Mouse (Mus musculus) heart, embryonic 15.5 days (tissue): Measurements from ENCODE around the gene Iqcf1. TPM values are rescaled to one million over a fixed set of nuclear protein-coding genes. Genes with fewer than 3 reads are reported as not detected.
"Not testable (repeated sequence)": the region's sequence is repeated elsewhere in the genome, so short reads cannot be mapped to it uniquely, and the experiment has no call there.

Experiments used
- ATAC-seq: fragments of 200-750 bp; cut with Nextera tagmentation; replicated peaks from 2 replicates; pipeline ENCODE4 v1.8.0; 2017; ENCODE audit warnings: low read depth, moderate TSS enrichment; ENCODE audit not compliant: insufficient number of reproducible peaks, insufficient read depth, low FRiP score
- H3K27ac ChIP-seq: fragments of 300-500 bp; sonication (generic); 2 replicates; pipeline ENCODE4 v1.5.1; 2015; ENCODE audit warnings: mild to moderate bottlenecking, inconsistent platforms
- H3K27me3 ChIP-seq: fragments of 300-500 bp; sonication (generic); 2 replicates; pipeline ENCODE4 v1.6.1; 2015; ENCODE audit warnings: inconsistent platforms
- H3K36me3 ChIP-seq: fragments of 300-500 bp; sonication (generic); 2 replicates; pipeline ENCODE4 v1.6.1; 2015; ENCODE audit warnings: mild to moderate bottlenecking, inconsistent platforms
- H3K4me1 ChIP-seq: fragments of 300-500 bp; sonication (generic); replicated peaks from 2 replicates; pipeline ENCODE4 v1.6.1; 2015; ENCODE audit warnings: inconsistent platforms
- H3K4me2 ChIP-seq: fragments of 300-500 bp; sonication (generic); 2 replicates; pipeline ENCODE4 v1.6.1; 2015; ENCODE audit warnings: inconsistent platforms, mild to moderate bottlenecking, moderate library complexity
- H3K4me3 ChIP-seq: fragments of 300-500 bp; sonication (generic); 2 replicates; pipeline ENCODE4 v1.5.1; 2015; ENCODE audit warnings: mild to moderate bottlenecking, inconsistent platforms
- H3K9ac ChIP-seq: fragments of 300-500 bp; sonication (generic); 2 replicates; pipeline ENCODE4 v1.6.1; 2015; ENCODE audit warnings: mild to moderate bottlenecking, inconsistent platforms
- H3K9me3 ChIP-seq: fragments of 300-500 bp; sonication (generic); replicated peaks from 2 replicates; pipeline ENCODE4 v1.6.1; 2016; ENCODE audit warnings: inconsistent platforms
- whole genome bisulfite sequencing: fragments of 180-500 bp; shearing (Covaris S2); methylation state at CpG from one replicate; pipeline ENCODE4 v1.1.7; 2015; ENCODE audit warnings: mixed read lengths; 5-methylcytosine and 5-hydroxymethylcytosine counted together
- polyA plus RNA-seq: library from polyadenylated mRNA; unstranded; fragments of >200 nt; fragmentation: Nextera tagmentation; extraction: Ambion mirVana; gene quantifications from 2 replicates; pipeline ENCODE4 v1.2.1, GENCODE M21; 2015

Gene Iqcf1
- polyA plus RNA-seq, 1 experiment from 2014 or later, result not detected

DNA sequence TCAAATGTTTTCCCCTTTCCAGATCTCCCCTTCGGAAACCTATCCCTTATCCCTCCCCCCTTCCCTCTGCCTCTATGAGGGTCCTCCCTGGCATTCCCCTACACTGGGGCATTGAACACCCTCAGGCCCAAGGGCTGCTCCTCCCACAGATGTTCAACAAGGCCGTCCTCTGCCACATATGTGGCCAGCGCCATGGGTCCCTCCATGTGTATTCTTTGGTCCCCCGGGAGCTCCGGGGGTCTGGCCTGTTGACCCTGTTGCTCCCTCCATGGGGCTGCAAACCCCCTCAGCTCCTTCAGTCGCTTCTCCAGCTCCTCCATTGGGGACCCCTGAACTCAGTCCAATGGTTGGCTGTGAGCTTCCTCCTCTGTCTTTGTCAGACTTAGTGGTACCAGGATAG lies 12.2 kb upstream of the Iqcf1 start:
- not testable (repeated sequence) for H3K9me3 ChIP-seq

DNA sequence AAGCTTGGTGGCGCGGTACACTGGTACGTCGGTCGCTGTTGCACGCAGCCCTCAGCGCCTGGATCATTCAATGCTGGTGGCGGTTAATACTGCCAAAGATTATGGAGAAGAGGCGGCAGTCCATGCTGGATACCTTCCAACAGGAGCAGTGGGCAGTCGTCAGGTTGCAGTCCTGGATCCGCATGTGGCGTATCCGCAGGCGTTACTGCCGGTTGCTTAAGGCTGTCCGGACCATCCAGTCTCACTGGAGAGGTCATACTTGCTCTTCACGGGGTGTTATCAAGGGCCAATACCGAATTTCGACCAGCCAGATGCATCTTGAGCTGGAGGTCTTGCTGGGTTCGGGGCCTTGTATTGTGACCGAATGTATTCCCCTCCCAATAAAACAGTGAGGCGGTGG lies 2.1 kb downstream of the Iqcf1 start:
- Histone ChIP-seq H3K9me3 (no peaks in the 10 kb centered on the region), H3K27ac (no peak overlapping the region), H3K9ac (no peak overlapping the region), H3K36me3 (no peaks in the 10 kb centered on the region), H3K4me3 (no peak overlapping the region), H3K4me2 (no peak overlapping the region), H3K27me3 (no peaks in the 10 kb centered on the region), H3K4me1 (no peaks in the 10 kb centered on the region)
- ATAC-seq, result no peak
- WGBS, result 81% methylated on average over 22 of the region's 22 CpGs

More for the DNA sequence above, 12.2 kb upstream of the Iqcf1 start:
- not testable (repeated sequence) for H3K4me1 ChIP-seq, H3K9ac ChIP-seq, H3K4me3 ChIP-seq, H3K27ac ChIP-seq, H3K27me3 ChIP-seq, ATAC-seq, H3K4me2 ChIP-seq
- WGBS, result 81% methylated on average over 6 of the region's 6 CpGs
- peaks cover 24% of the 10 kb centered on the region for H3K36me3 ChIP-seq

DNA sequence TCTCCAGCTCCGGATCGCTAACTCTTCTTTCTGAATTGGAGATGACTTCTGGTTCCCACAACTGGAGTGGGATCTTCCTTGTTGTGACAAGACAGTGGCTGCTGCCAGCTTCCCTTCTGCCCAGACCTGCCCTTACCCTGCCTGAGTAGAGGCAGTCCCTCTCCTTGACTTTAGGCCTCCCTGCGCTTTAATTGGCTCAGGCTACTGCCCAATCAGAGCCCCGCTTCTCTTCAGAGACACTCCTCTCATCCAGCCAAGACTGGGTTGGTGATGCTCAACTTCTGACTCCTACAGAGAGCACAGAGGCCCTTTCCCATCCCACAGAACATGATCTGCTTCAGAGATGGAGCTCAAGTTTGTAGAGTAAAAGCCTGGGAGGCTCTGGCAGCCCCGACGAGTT lies 4.5 kb downstream of the Iqcf1 start:
- H3K9me3 ChIP-seq, result no peaks in the 10 kb centered on the region
- H3K4me3 ChIP-seq, result no peak overlapping the region
- H3K36me3 ChIP-seq, result no peaks in the 10 kb centered on the region
- no peak overlapping the region for H3K27ac ChIP-seq
- no peak overlapping the region for H3K9ac ChIP-seq
- ATAC-seq, result no peak
- H3K4me1 ChIP-seq, result no peaks in the 10 kb centered on the region
- no peaks in the 10 kb centered on the region for H3K27me3 ChIP-seq
- H3K4me2 ChIP-seq, result no peak overlapping the region
- WGBS, result 75% methylated on average over 6 of the region's 6 CpGs

DNA sequence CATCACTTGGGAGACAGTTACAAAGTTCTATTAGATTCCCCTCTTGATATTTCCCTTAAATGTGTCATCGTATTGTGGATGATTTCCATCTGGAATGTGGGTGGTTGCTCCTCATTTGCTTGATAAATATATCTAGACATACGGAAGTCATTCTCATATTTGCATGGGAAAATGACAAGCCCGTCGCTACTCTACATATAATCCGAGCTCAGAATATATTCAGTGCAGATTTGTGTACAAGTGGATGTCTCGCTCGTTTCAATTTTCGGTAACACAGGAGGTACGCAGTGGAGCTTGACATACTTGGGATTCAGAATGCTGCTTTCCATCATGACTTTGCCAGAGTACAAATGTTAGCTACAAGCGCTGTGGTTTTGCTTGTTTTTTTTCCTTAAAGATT lies 9.6 kb downstream of the Iqcf1 start:
- Histone ChIP-seq H3K36me3 (no peaks in the 10 kb centered on the region), H3K9me3 (no peaks in the 10 kb centered on the region), H3K27me3 (no peaks in the 10 kb centered on the region), H3K4me2 (no peak overlapping the region), H3K27ac (no peak overlapping the region), H3K9ac (no peak overlapping the region), H3K4me1 (peaks cover 9% of the 10 kb centered on the region), H3K4me3 (no peak overlapping the region)
- WGBS, result 89% methylated on average over 10 of the region's 10 CpGs
- no peak for ATAC-seq

DNA sequence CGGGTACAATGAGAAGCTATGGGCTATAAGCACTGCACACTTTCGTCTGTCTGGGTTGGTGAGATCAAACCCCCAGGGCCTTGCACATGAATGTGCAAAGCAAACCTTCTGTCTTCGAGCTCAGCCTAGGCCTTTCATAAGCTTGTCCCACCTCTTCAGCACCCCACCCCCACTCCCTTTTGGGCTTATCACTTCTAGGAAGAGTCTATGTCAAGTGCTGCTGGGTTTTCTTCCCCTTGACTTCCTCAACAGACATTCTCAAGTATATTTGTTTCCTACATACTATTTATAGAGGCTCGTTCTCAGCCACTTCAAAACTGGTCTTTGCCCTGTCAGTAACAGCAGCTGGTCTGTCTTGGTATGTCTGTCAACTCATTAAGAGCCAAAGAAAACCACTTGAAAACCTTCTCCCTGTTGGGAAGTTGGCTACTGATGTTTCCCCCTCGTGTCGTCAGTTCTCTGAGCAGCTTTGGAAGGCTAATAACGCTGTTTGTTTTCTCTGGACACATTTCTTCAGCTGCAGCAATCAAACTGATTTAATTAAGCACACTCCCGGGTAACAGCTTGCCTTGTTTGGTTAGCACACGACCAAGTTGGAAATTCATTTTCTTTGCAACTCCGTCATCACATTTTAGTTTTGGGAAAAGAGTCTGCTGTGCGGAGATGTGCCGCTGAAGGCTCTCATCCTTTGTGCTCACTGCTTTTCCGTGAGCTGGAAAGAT lies 13.1 kb downstream of the Iqcf1 start:
- no peak for ATAC-seq

DNA sequence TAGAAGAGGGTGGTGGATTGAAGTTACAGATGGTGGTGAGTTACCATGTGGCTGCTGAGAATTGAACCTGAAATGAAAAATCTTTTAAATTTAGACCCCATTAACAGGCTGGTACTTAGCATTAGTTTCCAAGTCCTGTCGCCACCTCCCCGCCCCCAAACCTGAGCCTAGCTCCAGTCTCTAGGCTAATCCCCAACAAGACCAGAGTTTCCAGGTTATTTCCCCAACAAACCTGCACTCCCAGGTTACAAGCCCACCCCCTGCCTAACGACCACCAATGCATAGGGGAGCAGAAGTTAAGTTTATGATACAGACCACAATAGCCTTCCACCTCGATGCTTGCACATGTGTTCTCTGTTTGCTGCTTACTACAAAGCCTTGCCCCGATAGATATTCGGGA lies 13.8 kb downstream of the Iqcf1 start:
- H3K27ac ChIP-seq, result no peak overlapping the region
- H3K4me3 ChIP-seq, result no peak overlapping the region
- H3K4me2 ChIP-seq, result no peak overlapping the region
- no peak for ATAC-seq
- H3K9ac ChIP-seq, result no peak overlapping the region
- no peaks in the 10 kb centered on the region for H3K9me3 ChIP-seq
- no peaks in the 10 kb centered on the region for H3K27me3 ChIP-seq
- H3K4me1 ChIP-seq, result peaks cover 9% of the 10 kb centered on the region
- H3K36me3 ChIP-seq, result no peaks in the 10 kb centered on the region
- 68% methylated on average over 6 of the region's 6 CpGs for WGBS

More for the DNA sequence above, 13.1 kb downstream of the Iqcf1 start:
- Histone ChIP-seq H3K27me3 (no peaks in the 10 kb centered on the region), H3K9me3 (no peaks in the 10 kb centered on the region), H3K4me2 (no peak overlapping the region), H3K4me3 (no peak overlapping the region), H3K9ac (no peak overlapping the region), H3K36me3 (no peaks in the 10 kb centered on the region), H3K4me1 (peaks cover 9% of the 10 kb centered on the region), H3K27ac (no peak overlapping the region)
- WGBS, result 31% methylated on average over 13 of the region's 13 CpGs

DNA sequence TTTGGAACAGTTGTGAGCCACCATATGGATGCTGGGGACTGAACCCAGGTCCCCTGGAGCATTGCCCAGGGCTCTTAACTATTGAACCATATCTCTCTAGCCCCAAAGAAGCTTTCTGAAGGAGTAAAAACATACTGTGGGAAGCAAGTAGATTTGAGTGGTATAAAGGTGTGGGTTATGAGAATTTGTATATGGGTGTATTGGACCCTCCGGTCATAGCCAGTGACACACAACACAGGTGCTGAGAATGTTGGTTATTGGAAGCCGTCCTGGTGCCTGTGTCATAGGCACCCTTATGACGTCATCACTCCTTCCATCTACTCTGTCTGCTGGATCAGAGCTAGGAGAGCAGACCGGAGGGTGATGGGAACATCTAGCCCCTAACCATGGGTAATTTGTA lies 14.5 kb downstream of the Iqcf1 start, which contains the start of gene Iqcf5:
Iqcf5 (plus strand) TSS at position 301 of the 400 bp plus-strand sequence.
- 79% methylated on average over 4 of the region's 4 CpGs for WGBS
- Histone ChIP-seq H3K9ac (no peak within 1 kb of the TSS), H3K4me1 (peaks cover 9% of the 10 kb centered on the region), H3K36me3 (no peaks in the 10 kb centered on the region), H3K4me2 (no peak within 1 kb of the TSS), H3K9me3 (no peaks in the 10 kb centered on the region), H3K4me3 (no peak within 1 kb of the TSS), H3K27me3 (no peaks in the 10 kb centered on the region; the same call in 1 of the 2 replicates), H3K27ac (no peak within 1 kb of the TSS)
- ATAC-seq, result no peak

DNA sequence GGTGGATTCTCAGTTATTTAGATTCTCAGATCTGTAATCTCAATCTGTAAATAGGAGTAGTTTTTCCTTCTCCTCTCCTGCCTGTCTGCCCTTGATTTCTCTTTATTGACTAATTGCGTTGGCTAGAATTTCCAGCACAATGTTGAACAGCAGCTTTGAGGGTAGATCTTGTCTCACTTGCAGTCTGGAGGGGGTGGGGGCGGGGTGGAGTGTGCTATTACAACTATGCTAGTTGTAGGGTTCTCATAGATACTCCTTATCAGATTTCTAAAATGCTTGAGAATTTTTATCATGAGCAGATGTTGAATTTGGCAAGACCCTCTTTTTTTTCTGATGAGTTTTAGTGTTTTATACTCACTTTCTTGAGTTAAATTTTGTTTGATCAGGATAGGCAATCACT lies 19.7 kb downstream of the Iqcf1 start:
- ATAC-seq, result no peak
- 58% methylated on average over 2 of the region's 2 CpGs for WGBS
- no peaks in the 10 kb centered on the region for H3K4me1 ChIP-seq

DNA sequence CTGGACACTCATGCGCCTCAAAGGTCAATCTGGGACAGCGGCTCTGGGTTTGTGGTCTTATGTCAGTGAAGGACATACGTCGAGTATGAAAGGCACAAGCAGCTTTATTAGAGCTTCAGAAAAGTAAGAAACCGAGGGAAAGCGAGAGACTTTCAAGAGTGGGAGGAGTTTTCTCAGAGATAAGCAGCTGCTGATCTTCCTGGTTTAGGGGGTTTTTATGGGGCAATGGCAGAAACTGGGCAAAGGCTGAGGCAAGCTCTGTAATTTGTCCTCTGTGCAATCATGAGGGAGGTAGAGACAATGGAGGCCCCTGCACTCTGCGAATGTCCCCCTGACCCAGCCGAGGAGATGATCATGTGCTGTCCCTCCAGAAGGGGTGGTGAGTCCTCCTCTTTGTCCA lies 20.1 kb downstream of the Iqcf1 start:
- no peaks in the 10 kb centered on the region for H3K36me3 ChIP-seq
- H3K9me3 ChIP-seq, result no peaks in the 10 kb centered on the region
- ATAC-seq, result no peak
- H3K4me3 ChIP-seq, result no peak overlapping the region
- H3K9ac ChIP-seq, result no peak overlapping the region
- H3K27ac ChIP-seq, result no peak overlapping the region
- 62% methylated on average over 8 of the region's 8 CpGs for WGBS
- H3K4me1 ChIP-seq, result no peaks in the 10 kb centered on the region
- H3K4me2 ChIP-seq, result no peak overlapping the region
- no peaks in the 10 kb centered on the region; the same call in 1 of the 2 replicates for H3K27me3 ChIP-seq

More for the DNA sequence above, 19.7 kb downstream of the Iqcf1 start:
- Histone ChIP-seq H3K27me3 (no peaks in the 10 kb centered on the region; the same call in 1 of the 2 replicates), H3K4me3 (no peak overlapping the region), H3K4me2 (no peak overlapping the region), H3K9me3 (no peaks in the 10 kb centered on the region), H3K9ac (no peak overlapping the region), H3K27ac (no peak overlapping the region), H3K36me3 (no peaks in the 10 kb centered on the region)

DNA sequence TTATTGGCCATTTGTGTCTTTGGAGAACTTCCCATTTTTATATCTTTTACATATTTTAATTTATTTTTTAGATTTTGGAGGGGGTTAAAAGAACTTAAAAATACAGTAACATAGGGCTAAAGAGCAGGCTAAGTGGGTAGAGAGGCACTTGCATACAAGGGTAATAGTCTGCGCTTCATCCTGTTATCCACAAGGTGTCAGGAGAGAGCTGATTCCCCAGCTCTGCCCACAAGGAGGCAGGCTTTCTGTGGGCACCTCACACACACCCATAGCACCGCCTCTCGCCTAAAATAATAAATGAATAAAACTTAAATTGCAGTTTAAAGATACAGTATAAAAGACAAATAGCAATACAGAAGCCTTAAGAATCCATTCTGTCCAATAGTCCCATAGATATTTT lies 32.1 kb downstream of the Iqcf1 start:
- Histone ChIP-seq H3K4me1 (no peaks in the 10 kb centered on the region), H3K9me3 (no peaks in the 10 kb centered on the region), H3K27me3 (no peaks in the 10 kb centered on the region), H3K27ac (no peak overlapping the region), H3K4me2 (no peak overlapping the region), H3K36me3 (no peaks in the 10 kb centered on the region), H3K9ac (no peak overlapping the region), H3K4me3 (no peak overlapping the region)
- no peak for ATAC-seq
- WGBS, result 32% methylated on average over 3 of the region's 3 CpGs

DNA sequence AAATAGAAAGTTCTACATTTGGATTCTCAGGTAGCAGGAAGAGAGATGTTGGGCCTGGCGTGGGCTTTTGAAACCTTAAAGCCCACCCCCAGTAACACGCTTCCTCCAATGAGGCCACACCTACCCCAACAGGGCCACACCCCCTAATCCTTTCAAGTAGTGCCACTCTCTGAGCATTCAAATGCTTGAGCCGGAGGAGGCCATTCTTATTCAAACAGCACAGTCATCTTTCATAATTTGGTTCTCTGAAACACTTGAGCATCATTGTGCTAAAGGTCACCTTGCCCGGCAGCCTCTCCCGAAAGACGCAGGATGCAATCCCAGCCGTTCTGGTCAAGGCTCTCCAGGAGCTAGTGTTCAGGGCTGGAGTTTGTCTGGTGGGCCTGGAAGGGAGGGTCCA lies 34.5 kb downstream of the Iqcf1 start:
- Histone ChIP-seq H3K4me3 (no peak overlapping the region), H3K9ac (no peak overlapping the region), H3K27ac (no peak overlapping the region), H3K4me1 (no peaks in the 10 kb centered on the region), H3K9me3 (no peaks in the 10 kb centered on the region), H3K4me2 (no peak overlapping the region), H3K27me3 (no peaks in the 10 kb centered on the region), H3K36me3 (no peaks in the 10 kb centered on the region)
- no peak for ATAC-seq
- 85% methylated on average over 7 of the region's 7 CpGs for WGBS

DNA sequence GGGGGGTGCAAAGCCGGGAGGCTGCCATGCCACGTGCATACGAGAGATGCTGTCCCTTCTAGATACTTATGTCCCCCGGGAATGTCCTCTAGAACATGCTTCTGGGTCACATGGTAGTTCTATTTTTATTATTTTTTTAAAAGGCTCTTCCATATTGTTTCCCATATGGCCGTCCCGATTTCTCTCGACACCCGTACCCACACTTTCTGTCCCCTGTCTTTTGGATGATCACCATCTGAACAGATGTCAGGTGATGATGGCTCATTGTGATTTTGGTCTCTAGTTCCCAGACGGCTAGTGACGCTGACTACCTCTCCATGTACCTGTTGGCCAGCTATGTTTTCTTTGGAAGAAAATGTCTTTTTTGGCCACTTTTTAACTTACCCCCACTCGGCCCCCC lies 35.2 kb downstream of the Iqcf1 start:
- H3K9me3 ChIP-seq, result no peaks in the 10 kb centered on the region
- no peaks in the 10 kb centered on the region for H3K4me1 ChIP-seq
- no peak overlapping the region for H3K27ac ChIP-seq
- no peak overlapping the region for H3K4me3 ChIP-seq
- 80% methylated on average over 11 of the region's 11 CpGs for WGBS
- H3K9ac ChIP-seq, result no peak overlapping the region
- no peak overlapping the region for H3K4me2 ChIP-seq
- H3K36me3 ChIP-seq, result no peaks in the 10 kb centered on the region
- no peaks in the 10 kb centered on the region for H3K27me3 ChIP-seq
- ATAC-seq, result no peak
